Comparison of ENCODE assay signal across 8 mouse cellular contexts in the genomic region with DNA sequence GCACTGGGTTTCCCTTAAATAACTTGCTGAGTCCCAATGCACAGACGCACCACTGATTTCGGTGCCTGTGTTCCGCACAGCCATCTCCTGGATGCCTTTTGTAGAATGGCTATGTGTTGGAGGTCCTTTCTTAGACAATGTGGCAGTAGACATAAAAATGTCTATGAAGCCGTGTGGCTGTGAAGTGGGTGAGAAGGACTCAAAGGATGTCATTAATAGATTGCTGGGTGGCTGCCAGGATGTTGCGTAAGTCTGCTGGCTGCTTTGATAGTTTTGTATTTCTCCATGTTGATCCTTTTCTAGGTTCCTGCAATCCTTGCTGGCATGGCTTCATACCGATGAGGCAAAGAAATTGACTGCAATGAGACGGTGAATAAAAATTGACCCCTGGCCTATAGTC.
DNase-seq lines count a peak whose midpoint lies in the region.

No protein-coding gene starts in this region.

- intact Hi-C loops in heart, postnatal 10 days (cut with DNase I): no loop called here

- peak; percentile 47 for DNase-seq in layer of hippocampus, adult 11-12 months (ENCODE audit: low spot score)
- no peak for DNase-seq in layer of hippocampus, adult 9-10 months (ENCODE audit: low spot score)
- peak; percentile 77 for DNase-seq in adrenal gland, postnatal 14 days
- peak; percentile 67 to 73 for DNase-seq in heart, postnatal 10 days
- DNase-seq in lung, postnatal 14 days: peak; percentile 80
- no peak for DNase-seq in thymus, postnatal 10 days (ENCODE audit: low spot score in 2 of 2)
- DNase-seq in thymus, postnatal 4 days: no peak
- no peak for DNase-seq in frontal cortex, postnatal 10 days (ENCODE audit: low spot score in 2 of 2)

Comparison
In these comparisons a context has a peak if more than half of its experiments do, and no peak if none do; other contexts are left out.
1. DNase-seq: peak in layer of hippocampus, adult 11-12 months (single experiment), adrenal gland, postnatal 14 days (single experiment), heart, postnatal 10 days (2 of 2) and lung, postnatal 14 days (single experiment); none in layer of hippocampus, adult 9-10 months (single experiment), thymus, postnatal 10 days (0 of 2), thymus, postnatal 4 days (single experiment) and frontal cortex, postnatal 10 days (0 of 2).